Mouse (Mus musculus): ENCODE measurements around the gene Col6a5.
A peak's percentile ranks its signal among the peaks of the same experiment; 100 is the strongest.
"Not testable (repeated sequence)": the region's sequence is repeated elsewhere in the genome, so short reads cannot be mapped to it uniquely, and the experiment has no call there.

The Col6a5 gene

DNA sequence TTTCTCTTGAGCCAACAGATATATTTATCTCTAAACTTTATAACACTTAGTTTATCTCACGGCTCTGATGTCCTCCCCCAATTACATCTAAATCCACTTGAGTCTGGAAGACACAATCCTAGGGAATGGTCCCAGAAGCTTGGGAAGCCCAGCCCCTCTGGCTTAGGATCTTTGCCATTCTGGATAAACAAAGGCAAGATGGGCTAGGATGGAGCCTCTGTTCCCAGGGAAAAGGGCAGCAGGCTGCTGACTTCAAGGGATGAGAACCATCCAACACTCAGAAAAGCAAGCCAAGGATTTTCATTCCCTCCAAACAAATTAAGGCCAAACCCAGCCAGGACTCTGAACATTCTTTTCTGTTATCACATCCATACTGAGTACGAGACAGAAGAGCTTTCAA lies 51.1 kb downstream of the Col6a5 start:
- no peak for DNase-seq

DNA sequence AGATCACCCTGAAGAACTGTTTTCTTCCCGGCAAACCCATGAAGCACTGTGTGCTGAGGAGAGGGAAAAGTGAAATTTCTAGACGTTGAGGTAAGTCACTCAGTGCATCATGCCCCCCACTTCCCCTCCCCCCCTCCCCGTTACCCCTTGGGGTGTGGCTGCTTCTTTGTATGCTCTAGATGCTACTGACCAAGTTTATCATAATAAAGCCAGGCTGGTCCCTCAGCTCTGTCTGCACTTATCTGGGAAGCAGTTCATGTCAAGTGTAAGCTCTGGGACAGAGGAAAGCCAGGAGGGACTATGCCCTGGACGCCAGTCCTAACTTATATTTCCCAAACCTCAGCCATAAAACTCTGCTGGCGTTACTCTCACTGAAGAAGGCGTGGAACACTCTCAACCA lies 53.0 kb downstream of the Col6a5 start:
- no peak for DNase-seq

DNA sequence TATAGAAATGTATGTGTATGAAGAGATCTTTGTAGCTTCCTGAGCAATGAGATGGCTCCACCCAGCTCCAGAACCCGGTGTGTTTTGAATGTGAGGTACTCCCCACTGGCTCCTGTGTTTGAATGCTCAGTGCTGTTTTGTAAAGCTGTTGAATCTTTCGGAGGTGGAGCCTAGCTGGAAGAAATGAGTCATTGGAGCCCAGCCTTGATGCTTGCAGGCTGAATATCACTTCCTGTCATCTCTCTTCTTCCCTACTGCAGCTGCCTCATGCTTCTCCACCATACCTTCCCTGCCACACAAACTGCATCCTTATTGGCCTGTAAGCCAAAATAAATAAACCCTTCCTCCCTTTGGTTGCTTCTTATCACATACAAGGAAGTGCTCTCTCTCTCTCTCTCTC lies 72.9 kb downstream of the Col6a5 start:
- no peak for DNase-seq

DNA sequence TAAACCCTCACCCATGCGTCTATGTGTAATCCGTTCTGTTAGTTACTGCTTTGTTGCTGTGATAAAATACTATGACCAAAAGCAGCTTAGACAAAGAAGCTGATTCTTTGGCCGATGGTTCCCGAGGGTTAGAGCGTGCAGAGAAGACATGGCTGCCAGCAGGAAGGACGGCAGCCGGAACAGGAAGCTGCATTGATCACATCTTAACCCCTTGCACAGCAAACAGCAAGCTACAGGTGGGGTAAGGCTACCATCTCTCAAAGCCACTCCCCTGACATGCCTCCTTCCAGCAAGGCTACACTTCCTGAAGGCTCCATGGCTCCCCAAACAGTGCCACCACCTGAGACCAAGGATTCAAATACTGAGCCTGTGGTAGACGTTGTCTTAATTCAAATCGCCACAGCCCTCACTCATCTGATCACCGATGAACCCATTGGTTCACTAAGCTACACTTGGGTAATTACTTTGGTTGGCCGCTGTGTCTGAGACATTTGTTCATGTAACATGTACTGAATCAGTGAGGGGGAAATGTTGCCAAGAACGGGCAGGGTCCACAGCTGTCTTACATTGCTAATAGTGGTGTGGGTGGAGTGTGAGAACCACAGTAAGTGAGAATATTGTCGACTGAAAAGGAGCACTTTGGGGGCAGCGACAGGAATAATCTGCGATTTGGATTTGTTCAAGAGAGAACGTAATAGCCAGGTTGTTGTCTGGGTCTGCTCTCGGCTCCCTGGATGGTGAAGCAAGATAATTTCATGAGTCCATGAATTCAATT lies 75.6 kb downstream of the Col6a5 start:
- no peak for DNase-seq

DNA sequence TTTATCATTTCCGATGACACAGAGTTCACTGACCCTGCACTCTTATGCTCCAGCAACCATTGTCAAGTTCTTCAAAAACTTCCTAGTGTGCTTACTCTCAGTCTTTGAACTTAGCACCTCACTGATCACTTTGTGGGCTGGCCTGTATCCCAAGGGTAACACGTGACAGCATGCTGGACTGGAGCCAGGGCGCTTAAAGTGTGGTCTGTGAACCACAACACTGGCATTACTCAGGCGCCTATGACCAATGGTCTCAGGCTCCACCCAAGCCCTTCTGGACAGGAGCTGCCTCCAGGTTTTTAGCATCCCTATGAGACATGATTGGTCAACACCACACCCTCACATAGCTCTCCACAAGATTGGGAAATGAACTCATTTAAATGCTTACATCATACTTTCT lies 79.7 kb downstream of the Col6a5 start:
- DNase-seq: peak in 1 of 2 experiments; percentile 14

DNA sequence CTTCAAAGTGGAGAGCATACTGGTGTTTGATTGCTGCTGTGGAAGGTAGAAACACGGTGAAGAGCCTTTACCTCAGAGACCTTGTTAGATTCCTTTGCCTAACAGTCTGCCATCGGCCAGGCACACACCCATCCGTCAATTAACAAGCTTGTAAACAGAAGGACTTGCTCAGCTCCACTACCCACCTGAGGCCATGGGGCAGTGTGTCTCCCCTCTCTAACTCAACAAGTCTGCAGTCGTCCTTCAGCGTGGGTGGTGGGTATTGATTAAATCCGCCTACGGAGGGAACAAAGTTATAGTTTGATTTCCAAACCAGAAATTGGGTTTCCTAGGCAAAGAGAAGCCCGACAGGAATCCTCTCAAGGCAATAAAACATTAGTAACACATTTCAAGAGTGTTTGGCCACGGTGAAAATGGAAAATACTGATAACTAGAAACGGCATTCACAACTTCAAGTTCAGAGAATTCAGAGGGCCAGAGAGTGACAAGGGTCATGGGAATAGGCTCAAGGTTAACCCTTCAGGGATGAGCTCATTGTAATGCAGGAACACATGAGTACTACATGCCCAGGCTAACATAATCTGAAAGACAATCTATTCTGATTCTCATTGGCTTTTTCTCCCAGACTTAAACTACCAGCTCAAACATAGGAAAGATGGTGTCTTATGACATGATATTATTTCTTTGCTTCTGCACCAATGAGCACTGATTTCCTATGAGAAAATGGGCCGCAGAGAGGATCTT lies 81.9 kb downstream of the Col6a5 start:
- DNase-seq: no peak

DNA sequence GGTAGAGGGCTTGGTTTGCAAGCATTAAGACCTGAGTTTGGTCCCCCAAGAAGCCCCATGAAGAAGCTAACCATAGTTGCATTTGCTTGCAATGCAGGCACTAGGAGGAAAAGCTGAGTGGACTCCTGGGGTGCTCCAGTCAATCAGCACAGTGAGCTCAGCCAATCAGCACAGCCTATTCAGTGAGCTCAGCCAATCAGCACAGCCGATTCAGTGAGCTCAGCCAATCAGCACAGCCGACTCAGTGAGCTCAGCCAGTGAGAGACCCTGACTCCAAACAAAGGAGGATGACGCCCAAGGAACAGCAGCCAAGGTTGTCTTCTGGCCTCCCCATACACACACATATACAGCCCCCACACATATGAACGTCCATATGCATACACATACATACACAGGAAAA lies 84.3 kb downstream of the Col6a5 start:
- peak in 1 of 2 experiments; percentile 18 for DNase-seq

DNA sequence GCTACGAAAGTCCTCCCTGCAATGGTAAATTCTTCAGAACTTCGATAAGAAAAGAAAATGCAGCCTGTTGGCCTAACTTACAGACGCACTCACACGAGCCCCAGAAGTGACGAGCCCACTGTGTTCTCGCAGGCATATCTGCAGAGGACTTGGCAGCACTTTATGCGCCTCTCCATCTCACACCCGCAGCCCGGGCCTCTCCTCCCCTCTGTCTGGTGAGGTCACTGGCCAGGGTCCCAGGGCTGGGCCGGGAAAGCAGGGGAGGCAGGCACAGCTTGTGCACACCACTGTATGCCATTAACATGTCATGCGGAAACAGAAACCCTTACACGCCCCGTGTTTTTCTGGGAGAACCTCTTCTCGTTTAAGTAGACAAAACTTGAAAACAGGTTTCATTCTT lies 88.8 kb downstream of the Col6a5 start:
- DNase-seq: peak in 1 of 2 experiments; percentile 36

DNA sequence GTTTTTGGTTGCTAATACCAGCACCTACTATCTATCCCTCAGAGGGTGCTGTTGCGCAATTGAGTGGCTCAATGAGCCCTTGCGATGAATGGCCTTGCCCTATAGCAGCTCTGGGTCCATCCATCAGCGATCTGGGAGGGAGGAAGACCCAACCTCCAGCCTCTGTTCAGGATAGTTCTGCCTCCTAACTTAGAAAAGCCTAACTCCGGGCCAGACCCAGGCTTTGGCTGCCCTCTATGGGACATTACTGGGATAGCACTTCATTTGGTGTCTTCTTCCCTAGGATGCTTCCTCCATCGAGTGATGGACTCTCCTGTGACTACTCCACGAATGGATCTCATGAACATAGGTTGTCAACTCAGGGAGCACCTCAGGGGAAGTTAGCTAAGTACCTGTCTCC lies 102.7 kb downstream of the Col6a5 start:
- peak; percentile 89 to 91 for DNase-seq

DNA sequence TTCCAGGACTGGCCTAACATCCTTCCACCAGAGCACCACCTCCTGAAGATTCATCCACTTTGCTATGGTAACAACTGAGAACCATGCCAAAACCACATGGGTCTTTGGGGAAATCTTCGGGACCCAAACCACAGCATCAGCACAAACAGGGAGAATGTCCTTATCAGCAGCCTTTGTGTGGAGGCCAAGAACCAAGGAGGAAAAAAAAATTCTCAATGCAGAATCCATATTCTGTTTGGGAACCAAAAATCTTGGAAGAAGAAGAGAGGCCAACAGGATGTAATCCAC lies 107.7 kb downstream of the Col6a5 start:
- DNase-seq: no peak

DNA sequence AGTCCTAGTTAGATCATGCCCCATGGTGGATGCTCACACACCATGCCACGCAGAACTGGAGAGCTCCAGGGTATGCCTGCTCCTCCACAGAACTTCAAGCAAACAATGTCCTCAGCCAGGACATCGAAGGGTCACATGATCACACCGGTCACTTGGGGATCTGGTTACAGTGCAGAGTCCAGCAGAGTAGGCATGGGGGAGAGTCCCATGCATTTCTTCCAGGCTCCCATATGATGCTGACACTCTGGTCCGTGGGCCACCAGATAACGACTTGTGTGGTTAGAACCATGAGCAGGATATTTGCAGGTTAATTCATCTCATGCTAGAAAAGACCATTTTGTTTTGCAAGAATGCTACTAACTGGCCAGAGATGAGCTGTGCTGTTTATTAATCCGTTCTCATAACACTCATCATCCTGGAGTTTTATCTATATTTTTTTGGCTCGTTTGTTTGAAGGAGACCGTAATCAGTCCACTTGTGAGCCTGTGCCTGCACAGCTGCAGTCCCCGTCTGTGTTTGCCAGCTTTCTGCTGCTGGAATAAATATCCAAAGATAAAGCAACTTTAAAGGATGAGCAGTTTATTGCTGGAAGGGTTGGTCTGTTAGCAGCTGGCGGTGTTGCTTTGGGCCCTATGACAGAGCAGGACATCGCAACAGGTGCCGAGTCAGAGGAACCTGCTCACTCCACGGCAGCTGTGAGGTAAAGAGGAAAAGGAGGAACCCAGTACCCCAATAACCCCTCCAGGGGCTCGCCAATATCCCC lies 108.2 kb downstream of the Col6a5 start:
- DNase-seq: no peak

DNA sequence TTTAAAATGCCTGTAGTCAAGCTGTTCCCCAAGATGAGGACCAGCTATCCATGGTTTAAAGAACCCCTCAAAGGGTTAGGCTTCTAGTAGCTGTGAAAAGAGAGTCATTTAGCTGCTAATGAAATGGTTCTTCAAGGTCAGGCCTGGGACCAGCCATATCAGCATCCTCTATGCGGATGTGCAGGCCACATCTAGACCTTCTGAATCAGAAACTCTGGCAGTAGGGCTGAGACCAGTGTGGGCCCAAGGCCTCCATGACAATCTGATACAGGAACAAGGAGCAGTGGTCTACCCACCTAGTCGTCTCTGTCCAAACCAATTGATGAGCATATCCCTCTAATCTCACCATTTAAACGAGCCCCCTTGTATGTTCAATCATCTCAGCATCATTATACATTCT lies 109.4 kb downstream of the Col6a5 start:
- no peak for DNase-seq

DNA sequence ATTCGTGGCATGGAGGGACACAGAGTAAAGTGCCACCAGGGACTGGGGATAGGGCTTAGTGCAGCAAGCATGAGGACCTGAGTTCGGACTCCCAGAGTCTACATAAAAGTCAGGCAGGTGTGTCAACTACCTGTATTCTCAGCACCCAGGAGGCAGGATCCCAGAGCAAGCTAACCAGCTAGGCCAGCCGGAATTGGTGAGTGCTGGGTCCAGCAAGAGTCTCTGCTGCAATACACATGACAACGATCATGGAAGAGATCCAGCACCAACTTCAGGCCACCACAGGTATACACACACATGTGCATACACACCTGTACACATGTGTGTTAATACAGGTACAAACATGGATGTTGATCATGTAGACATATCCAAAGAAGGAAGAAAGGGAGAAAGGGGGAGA lies 112.0 kb downstream of the Col6a5 start:
- DNase-seq: no peak

DNA sequence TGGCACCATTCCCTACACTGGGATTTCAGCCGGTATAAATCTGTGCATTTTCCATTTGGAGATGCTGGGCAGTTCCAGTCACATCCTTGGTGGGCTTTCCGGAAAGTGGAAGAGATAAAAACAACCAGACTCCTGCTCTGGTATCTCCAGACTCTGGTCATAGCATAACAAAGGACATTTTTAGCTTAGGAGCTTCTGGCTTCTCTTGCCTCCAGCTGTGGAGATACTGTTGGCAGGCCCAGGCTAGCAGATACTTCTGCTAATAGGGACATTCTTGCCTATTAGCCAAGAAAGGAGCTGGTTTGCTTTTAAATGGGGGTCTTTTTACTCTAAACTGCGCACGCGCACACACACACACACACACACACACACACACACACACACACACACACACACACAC lies 113.2 kb downstream of the Col6a5 start:
- DNase-seq: no peak

DNA sequence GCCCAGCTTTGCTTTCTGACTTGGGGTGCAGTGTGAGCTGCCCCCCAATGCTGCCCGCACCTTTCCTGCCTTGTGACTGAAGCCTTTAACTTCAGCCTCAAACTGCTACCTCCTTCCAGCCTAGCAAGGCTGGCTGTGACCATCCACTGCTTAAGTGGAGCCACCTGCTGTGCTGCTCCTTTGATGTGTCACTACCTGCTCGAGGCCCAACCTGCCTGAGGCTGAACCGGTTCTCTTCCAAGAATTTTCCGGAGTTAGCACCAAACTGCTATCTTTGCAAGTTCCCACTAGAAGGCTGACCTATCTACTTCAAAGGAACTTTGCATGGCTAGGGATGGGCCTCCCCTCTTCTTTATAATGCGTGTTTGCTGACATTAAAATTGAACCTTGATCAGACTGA lies 119.1 kb downstream of the Col6a5 start:
- DNase-seq: not testable (repeated sequence)

DNA sequence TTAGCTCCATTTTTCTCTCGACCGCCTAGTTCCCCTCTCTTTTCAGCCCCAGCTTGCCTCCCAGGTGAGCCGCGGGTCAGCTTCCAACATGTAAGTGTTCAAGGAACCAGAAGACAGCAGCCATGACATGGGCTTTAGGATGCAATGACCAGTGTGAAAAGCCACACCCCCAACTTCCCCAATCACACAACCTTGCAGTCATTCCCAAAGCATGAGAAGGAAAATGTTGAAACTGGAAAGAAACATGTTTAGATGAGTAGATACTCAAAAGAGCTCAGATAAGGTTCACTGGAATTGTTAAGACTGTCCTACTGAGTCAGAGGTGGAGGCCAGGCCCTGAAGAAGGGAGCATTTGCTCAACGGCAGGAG lies 121.3 kb downstream of the Col6a5 start:
- DNase-seq: no peak

DNA sequence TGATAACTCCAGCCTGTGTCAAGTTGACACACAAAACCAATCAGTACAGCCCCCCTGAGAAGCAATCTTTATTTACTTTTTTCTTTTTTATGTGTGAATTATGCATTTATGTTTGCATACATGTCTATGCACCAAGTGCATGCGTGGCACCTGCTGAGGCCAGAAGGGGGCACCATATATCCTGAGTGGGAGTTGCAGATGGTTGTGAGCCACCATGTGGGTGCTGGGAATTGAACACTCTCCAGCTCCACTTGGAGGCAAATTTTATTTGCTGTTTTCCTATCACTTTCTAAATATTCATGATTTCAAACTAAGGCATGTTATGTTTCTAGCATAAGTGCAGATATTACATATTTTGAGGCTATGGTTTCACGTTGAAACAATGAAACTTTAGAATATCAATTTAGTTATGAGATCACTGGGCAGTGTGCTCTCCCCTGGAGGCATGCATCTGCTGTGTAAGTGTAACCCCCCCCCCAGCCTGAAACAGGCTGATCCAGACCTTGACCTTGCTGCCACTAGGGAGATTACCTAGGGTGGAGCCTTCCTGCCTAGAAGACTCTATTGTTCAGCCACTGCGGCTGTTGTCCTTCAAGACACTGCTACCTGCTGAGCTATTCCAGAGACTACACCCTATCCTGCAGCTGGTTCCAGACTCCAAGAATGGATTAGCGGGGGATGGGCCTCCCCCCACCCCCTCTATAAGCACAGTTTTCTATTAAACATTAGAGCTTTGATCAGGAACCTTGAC lies 121.9 kb downstream of the Col6a5 start:
- no peak for DNase-seq

DNA sequence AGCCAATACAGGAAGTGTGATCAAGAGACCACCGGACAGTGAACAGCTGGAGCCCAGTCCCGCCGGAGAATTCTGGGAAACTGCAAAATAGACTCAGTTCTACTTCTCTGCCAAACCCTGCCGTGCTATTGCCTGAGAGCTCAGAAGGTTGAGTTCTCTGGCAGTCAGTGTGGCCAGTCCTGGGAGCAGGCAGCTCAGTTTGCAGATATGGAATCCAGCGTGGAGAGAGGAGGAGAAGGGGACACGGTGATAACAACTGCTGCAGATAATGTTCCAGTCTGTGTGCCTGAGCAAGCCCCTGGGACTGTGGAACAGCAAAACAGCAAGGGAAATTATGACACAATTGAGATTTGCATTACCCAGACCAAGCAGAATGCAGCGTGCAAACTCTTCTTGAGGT lies 124.9 kb downstream of the Col6a5 start:
- peak; percentile 21 to 31 for DNase-seq

DNA sequence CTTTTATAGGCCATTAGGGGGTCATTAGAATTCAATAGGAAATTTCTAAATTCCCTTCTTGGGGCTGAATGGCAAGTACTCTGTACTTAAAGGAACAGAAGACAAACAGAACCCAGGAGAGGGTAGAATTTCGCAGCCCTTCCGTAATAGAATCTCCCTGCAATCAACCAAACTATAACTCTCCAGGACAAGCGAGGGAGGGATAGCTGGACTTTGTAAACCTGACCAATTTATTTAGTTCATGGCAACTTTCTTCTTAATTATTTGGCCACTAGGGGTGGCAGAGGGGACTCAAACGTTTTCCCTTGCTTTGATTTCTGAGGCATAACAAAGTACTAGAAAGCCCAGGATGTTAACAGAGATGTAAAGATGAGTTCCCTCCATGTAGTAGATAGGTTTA lies 125.6 kb downstream of the Col6a5 start:
- DNase-seq: peak in 1 of 2 experiments; percentile 16

DNA sequence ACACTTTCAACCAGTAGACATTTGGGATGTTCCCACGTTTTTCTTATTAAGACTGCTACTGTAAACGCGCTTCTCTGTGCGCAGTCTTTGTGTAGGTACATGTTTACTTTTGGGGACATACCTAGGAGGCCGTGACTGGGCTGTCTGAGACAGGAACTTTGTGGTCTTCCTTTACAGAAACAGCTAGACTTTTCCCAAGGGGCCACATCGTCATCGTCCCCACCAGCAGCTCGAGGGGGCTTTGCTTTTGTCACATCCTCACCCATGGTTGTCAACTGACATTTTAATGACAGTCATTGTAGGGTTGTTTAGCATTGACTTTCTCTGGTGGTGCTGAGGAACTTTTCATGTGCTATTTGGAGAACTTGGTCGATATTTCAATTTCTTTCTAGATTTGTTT lies 129.2 kb downstream of the Col6a5 start:
- DNase-seq: no peak

DNA sequence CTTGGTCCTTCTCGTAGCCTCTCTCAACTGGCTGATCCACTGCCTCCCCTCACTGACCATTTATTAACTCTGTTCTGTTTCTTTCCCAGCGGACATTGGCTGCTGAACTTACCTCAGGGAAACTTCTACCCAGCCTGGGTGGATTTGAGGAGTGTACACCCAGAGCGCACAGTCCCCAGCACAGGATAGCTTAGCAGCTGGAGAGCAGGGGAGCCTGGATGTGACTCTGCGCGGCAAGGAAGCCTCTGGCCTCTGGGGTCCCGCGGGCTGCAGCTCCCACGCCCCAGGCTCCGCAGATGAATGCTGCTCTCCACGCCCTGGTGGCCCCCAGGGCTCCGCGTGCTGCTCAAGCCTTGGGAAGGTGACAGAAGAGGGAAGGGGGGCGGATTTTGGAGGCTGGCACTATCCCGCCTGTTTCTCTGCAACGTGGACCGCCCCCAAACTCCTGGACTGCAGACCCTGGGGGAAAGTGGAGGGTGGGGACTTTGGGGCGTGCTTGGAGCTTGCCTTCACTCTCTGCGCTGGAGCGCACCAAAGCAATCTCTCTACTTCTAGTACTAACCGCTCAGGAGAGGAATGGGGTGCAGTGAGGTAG lies 132.6 kb downstream of the Col6a5 start, which contains the start of gene Col6a6:
TSS of gene Col6a6 (minus strand) at position 370 of the 595 bp plus-strand sequence.
- no peak for DNase-seq

DNA sequence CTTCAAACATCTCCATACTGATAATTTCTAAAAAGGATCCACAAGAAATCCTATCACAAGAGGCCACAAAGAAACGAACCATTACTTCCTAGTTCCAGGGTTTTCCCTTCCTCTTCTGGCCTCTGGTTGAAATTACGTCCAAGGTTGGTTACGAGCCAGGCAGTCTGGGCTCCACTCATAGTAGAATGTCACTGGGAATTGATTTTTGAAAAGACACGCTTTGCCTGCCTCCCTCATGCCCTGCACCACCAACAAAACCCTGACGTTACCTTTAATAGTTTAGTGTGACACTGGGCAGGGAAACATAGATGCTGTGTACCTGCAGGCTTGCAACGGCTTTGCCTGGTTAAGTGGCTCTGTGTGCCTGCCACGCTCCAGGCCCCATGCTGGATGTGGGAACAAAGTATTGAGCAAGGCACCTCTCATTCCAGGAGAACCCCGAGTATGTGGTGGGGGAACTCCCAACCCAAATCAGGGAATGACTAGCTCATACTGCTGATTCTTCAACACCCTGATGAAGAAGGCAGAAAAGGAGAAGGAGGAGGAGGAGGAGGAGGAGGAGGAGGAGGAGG lies 133.3 kb downstream of the Col6a5 start:
- DNase-seq: peak; percentile 48

Measured in cerebellum, postnatal 10 days (tissue).